Mouse (Mus musculus): ENCODE data around the gene Psmc2. TPM values are rescaled to one million over a fixed set of nuclear protein-coding genes. Genes with fewer than 3 reads are reported as not detected.

The Psmc2 gene
- total RNA-seq (2021) = 100 to 1,000 TPM; 126 to 130 TPM
- long read RNA-seq, experiment 1, partial matches to known transcripts = 109 of 113 reads
- long read RNA-seq, experiment 1, other reads (novel, unspliced or antisense) = 4 of 113 reads
- long read RNA-seq, experiment 2, partial matches to known transcripts = 172 of 176 reads
- long read RNA-seq, experiment 2, other reads (novel, unspliced or antisense) = 3 of 176 reads

- DNase-seq (ENCODE audit: low spot score in 2 of 2) = peak; percentile 72 to 79
Observed at GRCm38 (mm10) chr5:21785053-21785452, at the start of gene Psmc2, which contains the start of gene Dnajc2. Gene Psmc2 (plus strand): TSS chr5:21785283. Gene Dnajc2 (minus strand): TSS chr5:21785251.

- peak; percentile 44 to 69 for DNase-seq (ENCODE audit: low spot score in 2 of 2)
Observed at GRCm38 (mm10) chr5:21735584-21735983, 49.5 kb upstream of the Psmc2 start.

GRCm38 (mm10) chr5:21736046-21736445 is 49.0 kb upstream of the Psmc2 start:
- DNase-seq (ENCODE audit: low spot score in 2 of 2) = no peak

GRCm38 (mm10) chr5:21736956-21737585 is 48.0 kb upstream of the Psmc2 start, which contains the start of gene Pmpcb:
Gene Pmpcb (plus strand): TSS chr5:21737141.
- DNase-seq (ENCODE audit: low spot score in 2 of 2) = peak; percentile 68 to 76

- DNase-seq (ENCODE audit: low spot score in 2 of 2) = no peak
Observed at GRCm38 (mm10) chr5:21737620-21738019, 47.5 kb upstream of the Psmc2 start.

- DNase-seq (ENCODE audit: low spot score in 2 of 2) = no peak
Observed at GRCm38 (mm10) chr5:21739120-21739519, 46.0 kb upstream of the Psmc2 start.

- no peak for DNase-seq (ENCODE audit: low spot score in 2 of 2)
Observed at GRCm38 (mm10) chr5:21739881-21740280, 45.2 kb upstream of the Psmc2 start.

- no peak for DNase-seq (ENCODE audit: low spot score in 2 of 2)
Observed at GRCm38 (mm10) chr5:21743606-21744005, 41.5 kb upstream of the Psmc2 start.

- DNase-seq (ENCODE audit: low spot score in 2 of 2) = no peak
Observed at GRCm38 (mm10) chr5:21744651-21745050, 40.4 kb upstream of the Psmc2 start.

GRCm38 (mm10) chr5:21745966-21746365 is 39.1 kb upstream of the Psmc2 start:
- no peak for DNase-seq (ENCODE audit: low spot score in 2 of 2)

- DNase-seq (ENCODE audit: low spot score in 2 of 2) = no peak
Observed at GRCm38 (mm10) chr5:21768506-21768905, 16.6 kb upstream of the Psmc2 start.

- no peak for DNase-seq (ENCODE audit: low spot score in 2 of 2)
Observed at GRCm38 (mm10) chr5:21769841-21770240, 15.2 kb upstream of the Psmc2 start.

GRCm38 (mm10) chr5:21776491-21776890 is 8.6 kb upstream of the Psmc2 start:
- no peak for DNase-seq (ENCODE audit: low spot score in 2 of 2)

GRCm38 (mm10) chr5:21784161-21785052 is 676 bp upstream of the Psmc2 start:
- DNase-seq (ENCODE audit: low spot score in 2 of 2) = no peak

- DNase-seq (ENCODE audit: low spot score in 2 of 2) = no peak
Observed at GRCm38 (mm10) chr5:21785776-21786175, 693 bp downstream of the Psmc2 start.

- peak; percentile 84 to 87 for DNase-seq (ENCODE audit: low spot score in 2 of 2)
Observed at GRCm38 (mm10) chr5:21786258-21787185, 1.4 kb downstream of the Psmc2 start.

GRCm38 (mm10) chr5:21787186-21788105 is 2.4 kb downstream of the Psmc2 start:
- DNase-seq (ENCODE audit: low spot score in 2 of 2) = no peak

- no peak for DNase-seq (ENCODE audit: low spot score in 2 of 2)
Observed at GRCm38 (mm10) chr5:21789061-21789460, 4.0 kb downstream of the Psmc2 start.

- no peak for DNase-seq (ENCODE audit: low spot score in 2 of 2)
Observed at GRCm38 (mm10) chr5:21792166-21792565, 7.1 kb downstream of the Psmc2 start.

GRCm38 (mm10) chr5:21802907-21803306 is 17.8 kb downstream of the Psmc2 start:
- no peak for DNase-seq (ENCODE audit: low spot score in 2 of 2)

All from adrenal gland, postnatal 4 days (tissue).